Mouse (Mus musculus) v-Abl transformed pro-B cells (cell line): ENCODE measurements around the gene 4930523C07Rik.

Experiments
- in situ Hi-C, 2 experiments: fragments of 400-800 bp; cut with MboI; formaldehyde crosslinking; loops; one replicate each; pipeline ENCODE4 v1.15.1; 2025; ENCODE audit not compliant: unreplicated experiment in 2 of 2

4930523C07Rik gene

GRCm38 (mm10) chr1:160044237-160045021, at the start of gene 4930523C07Rik:
4930523C07Rik (plus strand) TSS chr1:160044382.
- in situ Hi-C loops = loop anchor here (5.0 to 10.0 kb wide), 2 partner anchors 50 to 92 kb away; no protein-coding TSS in a partner anchor

DNA sequence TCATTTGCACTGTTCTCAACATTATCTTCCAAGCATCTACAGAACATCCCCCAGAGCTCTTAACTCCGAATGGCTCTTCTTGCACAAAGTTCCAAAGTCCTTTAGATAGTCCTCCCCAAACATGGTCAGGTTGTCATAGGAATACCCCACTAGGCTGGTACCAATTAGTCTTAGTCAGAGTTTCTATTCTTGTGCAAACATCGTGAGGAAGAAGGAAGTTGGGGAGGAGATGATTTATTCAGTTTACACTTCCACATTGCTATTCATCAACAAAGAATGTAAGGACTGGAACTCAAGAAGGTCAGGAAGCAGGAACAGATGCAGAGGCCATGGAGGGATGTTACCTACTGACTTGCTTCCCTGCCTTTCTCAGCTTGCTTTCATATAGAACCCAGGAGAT, 46.9 kb upstream of the 4930523C07Rik start:
- in situ Hi-C loops = loop anchor here (5.0 to 10.0 kb wide), 3 partner anchors 45 to 80 kb away; partner anchors contain the start of gene 4930523C07Rik (in 2 of the 2)

GRCm38 (mm10) chr1:159998349-159998748, 45.8 kb upstream of the 4930523C07Rik start:
- in situ Hi-C loops = loop anchor here (5.0 to 10.0 kb wide), 3 partner anchors 46 to 81 kb away; partner anchors contain the start of gene 4930523C07Rik (in 2 of the 2)

- in situ Hi-C loops = loop anchor here (5.0 to 10.0 kb wide), 3 partner anchors 46 to 82 kb away; partner anchors contain the start of gene 4930523C07Rik (in 2 of the 2)
These were observed 45.0 kb upstream of the 4930523C07Rik start for GRCm38 (mm10) chr1:159999232-159999631.

DNA sequence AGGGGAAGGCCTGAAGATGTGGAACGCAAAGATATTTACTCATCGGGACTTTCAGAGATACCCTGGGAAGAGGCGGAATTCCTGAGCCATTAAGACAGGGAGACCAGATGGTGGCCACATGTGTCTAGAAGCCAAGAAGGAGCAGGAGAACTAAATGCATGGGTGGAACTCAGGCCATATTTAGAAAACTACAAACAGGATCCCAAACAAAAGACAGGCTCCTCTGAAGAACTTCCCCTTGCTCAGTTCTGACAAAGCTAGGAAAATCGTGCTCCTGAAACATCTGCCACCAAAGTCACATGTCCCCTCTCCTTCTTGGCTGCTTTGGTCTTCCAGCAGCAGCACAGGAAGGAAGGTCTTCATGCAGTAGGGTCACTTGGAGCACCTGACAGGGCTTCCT, 38.9 kb upstream of the 4930523C07Rik start:
- in situ Hi-C loops = no loop called here

- in situ Hi-C loops = no loop called here
These were observed 37.1 kb upstream of the 4930523C07Rik start for GRCm38 (mm10) chr1:160006919-160007588.

DNA sequence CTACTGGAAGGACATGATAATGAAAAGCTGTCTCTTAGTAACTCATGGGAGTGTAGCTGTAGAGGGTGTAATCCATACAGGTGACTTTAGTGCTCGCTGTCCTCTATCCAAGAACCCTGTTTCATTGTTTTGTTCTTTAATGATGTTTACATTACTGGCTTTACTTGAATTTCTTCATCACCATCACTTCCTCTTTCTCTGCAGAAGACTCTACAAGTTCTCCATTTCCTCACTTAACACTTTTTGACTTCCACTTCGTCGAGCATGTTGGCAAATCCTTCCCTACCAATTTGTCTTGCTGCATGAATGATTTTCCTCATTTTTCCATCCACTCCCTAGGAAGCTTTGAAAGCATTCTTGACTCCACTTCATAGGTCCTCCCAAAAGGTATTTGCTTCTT, 31.1 kb upstream of the 4930523C07Rik start:
- in situ Hi-C loops = no loop called here

DNA sequence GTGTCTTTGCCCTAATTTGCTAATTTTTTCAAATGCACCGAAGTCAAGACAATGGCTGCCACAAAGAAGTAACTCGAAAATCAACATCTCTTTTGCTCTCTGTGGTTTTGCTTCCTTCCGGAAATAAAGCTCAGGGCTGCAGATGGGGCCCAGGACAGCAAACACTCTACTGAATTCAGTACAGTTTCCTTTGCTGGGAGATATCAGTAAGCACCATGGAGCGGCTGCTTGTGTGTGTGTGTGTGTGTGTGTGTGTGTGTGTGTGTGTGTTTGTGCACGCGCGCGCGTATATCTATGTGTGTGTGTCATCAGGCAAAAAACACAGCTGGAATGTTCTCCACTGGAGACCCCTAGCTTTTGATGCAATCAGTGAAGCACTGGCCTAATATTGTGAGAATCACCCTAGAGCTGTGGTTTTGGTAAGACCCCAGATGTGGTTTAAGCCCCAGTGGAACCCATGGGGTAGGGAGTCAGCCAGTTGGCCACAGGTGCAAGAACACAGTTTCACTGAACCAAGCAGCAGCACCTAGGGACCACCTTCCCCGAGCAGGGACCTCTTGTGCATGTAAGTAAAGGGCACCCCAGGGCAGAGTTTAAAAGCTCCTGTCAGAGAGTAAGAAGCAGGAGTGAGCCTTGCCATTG, 19.7 kb upstream of the 4930523C07Rik start:
- in situ Hi-C loops = no loop called here

GRCm38 (mm10) chr1:160025146-160025894, 18.9 kb upstream of the 4930523C07Rik start:
- in situ Hi-C loops = no loop called here

DNA sequence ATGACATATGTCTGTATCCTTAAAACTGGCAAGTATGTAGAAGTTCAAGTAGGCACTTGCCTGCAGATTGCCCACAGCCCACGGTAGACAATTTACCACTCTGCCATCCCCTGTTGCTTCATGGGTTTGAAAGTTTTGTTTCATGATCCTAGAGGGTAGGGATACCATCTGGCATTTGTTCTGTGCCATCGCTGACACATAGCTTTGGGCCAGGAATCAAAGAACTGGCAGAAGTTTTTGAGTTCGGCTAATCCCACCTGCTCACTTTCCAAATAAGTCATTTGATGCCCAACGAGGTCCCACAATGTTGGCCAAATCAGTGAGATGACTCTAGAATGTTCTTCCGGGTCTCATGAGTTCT, 18.3 kb upstream of the 4930523C07Rik start:
- in situ Hi-C loops = no loop called here

- in situ Hi-C loops = no loop called here
These were observed 16.2 kb upstream of the 4930523C07Rik start for GRCm38 (mm10) chr1:160027939-160028338.

DNA sequence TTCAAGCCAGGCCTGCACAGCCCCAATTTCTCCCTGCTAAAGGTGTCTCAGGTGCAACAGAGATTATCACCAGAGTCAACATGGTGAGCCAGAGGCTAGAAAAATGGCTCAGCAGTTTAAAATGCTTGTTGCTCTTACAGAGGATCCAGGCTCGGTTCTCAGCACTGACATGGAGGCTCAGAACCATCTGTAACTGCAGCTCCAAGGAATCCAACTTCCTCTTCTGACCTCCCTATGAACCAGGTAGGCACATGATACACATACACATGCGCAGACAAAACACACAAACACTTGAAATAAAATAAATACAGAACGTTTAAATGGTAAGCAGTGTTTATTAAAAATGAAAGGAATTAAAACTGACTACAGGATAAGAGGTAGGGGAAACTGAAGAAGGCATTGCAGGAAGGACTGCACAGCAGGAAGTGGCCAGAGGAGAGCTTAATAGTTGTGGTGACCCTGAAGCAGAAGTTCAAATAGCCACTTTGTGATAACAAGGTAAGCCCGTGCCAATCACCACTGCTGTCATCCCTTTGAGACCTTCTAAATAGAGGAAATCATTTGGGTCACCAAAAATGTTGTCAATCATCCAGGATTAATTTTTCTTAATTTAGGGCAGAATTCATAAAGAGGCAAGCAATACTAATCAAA, 10.1 kb upstream of the 4930523C07Rik start:
- in situ Hi-C loops = no loop called here

- in situ Hi-C loops = no loop called here
These were observed 8.6 kb upstream of the 4930523C07Rik start for GRCm38 (mm10) chr1:160035561-160035960.

DNA sequence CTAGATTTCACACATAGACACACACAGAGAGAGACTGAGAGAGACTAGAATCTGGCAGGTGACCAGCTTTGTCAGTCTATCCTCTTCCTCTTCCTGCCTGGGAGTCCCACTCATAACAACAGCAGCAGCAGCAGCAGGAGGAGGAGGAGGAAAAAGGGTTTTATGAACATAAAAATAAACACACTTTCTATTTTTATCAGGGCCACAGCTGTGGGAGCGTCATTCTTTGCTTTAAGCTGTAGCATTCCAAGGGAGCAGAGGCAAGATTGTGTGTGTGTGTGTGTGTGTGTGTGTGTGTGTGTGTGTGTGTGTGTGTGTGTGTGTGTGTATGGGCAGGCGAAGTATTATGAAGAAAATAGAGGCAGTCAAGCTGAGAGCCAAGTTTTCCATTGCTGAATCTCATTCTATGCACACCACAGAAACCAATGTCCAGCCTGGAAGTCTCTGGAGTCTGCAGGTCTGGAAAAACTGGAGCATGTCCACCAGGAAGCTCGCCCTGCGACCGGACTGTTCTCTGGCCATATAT, 7.1 kb upstream of the 4930523C07Rik start:
- in situ Hi-C loops = no loop called here

DNA sequence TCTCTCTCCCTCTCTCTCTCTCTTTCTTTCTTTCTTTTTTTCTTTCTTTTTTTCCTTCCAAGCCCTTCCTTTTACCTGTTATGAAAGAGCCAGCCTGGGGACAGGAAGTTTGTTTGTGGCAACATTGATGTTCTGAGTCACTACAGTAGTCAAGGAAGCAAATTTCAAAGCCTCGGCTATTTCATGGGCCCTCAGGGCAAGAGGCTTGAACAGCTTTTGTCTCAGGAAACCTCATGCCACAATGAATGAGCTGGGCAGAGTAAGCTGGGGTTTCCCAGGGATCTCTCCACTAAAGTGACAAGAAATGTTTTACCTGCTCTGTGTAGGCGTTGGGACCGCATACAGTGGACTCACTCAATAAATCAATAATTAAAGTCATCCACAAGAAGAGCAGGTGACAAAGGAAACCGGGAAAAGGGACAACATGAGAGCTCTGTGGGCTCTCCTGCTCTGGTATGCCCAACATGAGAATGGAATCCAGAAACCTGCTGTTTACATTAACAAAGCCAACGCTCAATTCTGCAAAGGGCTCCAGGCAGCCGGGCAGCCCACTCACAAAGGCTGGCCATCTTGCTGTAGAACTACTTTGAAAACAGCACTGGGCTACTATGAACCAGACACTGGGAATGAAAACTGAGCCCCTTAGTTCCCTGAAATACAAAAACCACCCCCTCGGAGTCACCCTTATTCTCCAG, 4.1 kb upstream of the 4930523C07Rik start:
- in situ Hi-C loops = loop anchor here (10.0 kb wide), 1 partner anchor 45 kb away; no protein-coding TSS in a partner anchor

GRCm38 (mm10) chr1:160041264-160041775, 2.9 kb upstream of the 4930523C07Rik start:
- in situ Hi-C loops = loop anchor here (10.0 kb wide), 1 partner anchor 47 kb away; no protein-coding TSS in a partner anchor

DNA sequence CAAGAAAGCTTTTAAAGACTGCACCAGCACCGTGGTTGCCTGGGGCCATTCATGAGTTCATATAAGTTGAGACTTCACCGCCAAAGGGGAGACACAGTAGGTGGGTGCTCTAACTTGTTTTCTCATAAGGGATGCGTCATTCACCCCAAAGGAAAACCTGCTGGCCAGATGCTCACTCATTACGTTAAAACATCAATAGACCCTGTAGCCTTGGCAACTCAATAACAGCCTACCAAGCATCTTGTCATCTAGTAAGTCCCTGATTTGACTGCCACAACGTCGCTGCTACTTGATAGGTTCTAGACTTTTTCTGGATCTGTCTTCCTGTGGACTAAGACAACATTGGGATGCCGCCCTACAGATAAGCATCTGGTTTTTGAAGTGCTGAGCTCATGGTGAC, 1.8 kb upstream of the 4930523C07Rik start:
- in situ Hi-C loops = loop anchor here (10.0 kb wide), 1 partner anchor 48 kb away; no protein-coding TSS in a partner anchor

DNA sequence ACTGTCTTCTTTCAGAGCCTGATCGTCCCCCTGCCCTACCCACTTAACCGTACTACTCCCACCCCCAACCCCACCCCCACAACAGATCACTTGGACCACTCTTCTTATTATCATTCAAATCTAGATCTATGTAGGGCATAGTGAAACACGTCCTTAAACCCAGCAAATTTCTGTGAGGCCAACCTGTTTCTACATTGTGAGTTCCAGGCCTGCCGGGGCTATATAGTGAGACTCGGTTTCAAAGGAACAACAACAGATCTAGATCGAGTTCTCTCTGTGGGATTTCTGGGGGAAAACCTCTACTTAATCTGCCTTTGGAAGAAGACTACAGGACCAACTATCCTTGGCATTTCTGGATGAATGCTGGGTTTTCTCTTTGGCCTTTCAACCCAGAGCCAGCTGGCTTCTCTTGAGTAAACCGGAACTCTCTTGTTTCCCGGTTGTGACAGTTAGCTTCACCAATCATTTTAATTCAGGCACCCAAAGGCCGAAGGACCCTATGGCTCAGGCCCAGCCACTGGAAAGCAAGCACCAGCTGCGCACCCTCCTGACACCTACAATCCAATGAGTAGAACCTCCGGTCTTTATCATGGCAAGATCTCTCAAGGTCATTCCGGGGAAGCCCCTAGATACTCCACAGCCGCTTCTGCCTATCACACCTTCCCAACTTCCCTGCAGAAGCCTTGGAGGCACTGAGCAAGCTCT, 759 bp upstream of the 4930523C07Rik start:
- in situ Hi-C loops = loop anchor here (10.0 kb wide), 1 partner anchor 49 kb away; no protein-coding TSS in a partner anchor
